Mouse (Mus musculus): ENCODE measurements around the gene Acox1. TPM values are rescaled to one million over a fixed set of nuclear protein-coding genes. Genes with fewer than 3 reads are reported as not detected.

Gene Acox1
- polyA plus RNA-seq, 1 experiment from 2014 or later = 29.0 TPM

GRCm38 (mm10) chr11:116129091-116129790, 69.6 kb downstream of the Acox1 start:
- Histone ChIP-seq H3K36me3 (peaks cover 56% of the 10 kb centered on the region), H3K4me3 (no peak overlapping the region), H3K4me2 (peak overlapping the region; percentile 79), H3K9me3 (no peaks in the 10 kb centered on the region), H3K27ac (replicated peaks) (no peak overlapping the region; the same call in 1 of the 2 replicates), H3K27me3 (replicated peaks) (no peaks in the 10 kb centered on the region), H3K4me1 (peaks cover 38% of the 10 kb centered on the region), H3K9ac (peak overlapping the region; percentile 90)
- WGBS = 80% methylated on average over 9 of the region's 9 CpGs
- no peak for ATAC-seq (ENCODE audit: extremely low read depth, insufficient number of reproducible peaks, low FRiP score, low TSS enrichment)

- no peak for ATAC-seq (ENCODE audit: extremely low read depth, insufficient number of reproducible peaks, low FRiP score, low TSS enrichment)
- peak overlapping the region; percentile 65 for H3K9ac ChIP-seq
- 82% methylated on average over 9 of the region's 9 CpGs for WGBS
- peak overlapping the region; percentile 49; the same call in 1 of the 2 replicates for H3K4me2 ChIP-seq
- no peak overlapping the region for H3K4me3 ChIP-seq
- peak overlapping the region; percentile 73 for H3K27ac ChIP-seq (replicated peaks)
- H3K27me3 ChIP-seq (replicated peaks) = no peaks in the 10 kb centered on the region
- peaks cover 55% of the 10 kb centered on the region for H3K36me3 ChIP-seq
- peaks cover 38% of the 10 kb centered on the region for H3K4me1 ChIP-seq
- no peaks in the 10 kb centered on the region for H3K9me3 ChIP-seq
Measured at GRCm38 (mm10) chr11:116127986-116128385, 70.9 kb downstream of the Acox1 start.

- Histone ChIP-seq H3K27ac (replicated peaks) (peak within 1 kb of the TSS; percentile 73), H3K4me3 (peak within 1 kb of the TSS; percentile 17; the same call in 1 of the 2 replicates), H3K27me3 (replicated peaks) (no peaks in the 10 kb centered on the region), H3K4me1 (peaks cover 38% of the 10 kb centered on the region), H3K9me3 (no peaks in the 10 kb centered on the region), H3K4me2 (peak within 1 kb of the TSS; percentile 49), H3K9ac (peak within 1 kb of the TSS; percentile 65), H3K36me3 (peaks cover 55% of the 10 kb centered on the region)
- ATAC-seq (ENCODE audit: extremely low read depth, insufficient number of reproducible peaks, low FRiP score, low TSS enrichment) = peak; percentile 55
- WGBS = 29% methylated on average over 23 of the region's 23 CpGs
Measured at GRCm38 (mm10) chr11:116127156-116127980, 71.5 kb downstream of the Acox1 start, which contains the start of gene Trim47. Gene Trim47 (minus strand): TSS chr11:116127210.

GRCm38 (mm10) chr11:116126261-116126660, 72.6 kb downstream of the Acox1 start:
- ATAC-seq (ENCODE audit: extremely low read depth, insufficient number of reproducible peaks, low FRiP score, low TSS enrichment) = no peak
- Histone ChIP-seq H3K27me3 (replicated peaks) (no peaks in the 10 kb centered on the region), H3K4me2 (no peak overlapping the region), H3K4me3 (no peak overlapping the region), H3K27ac (replicated peaks) (no peak overlapping the region), H3K9ac (no peak overlapping the region), H3K4me1 (peaks cover 31% of the 10 kb centered on the region), H3K36me3 (peaks cover 52% of the 10 kb centered on the region), H3K9me3 (no peaks in the 10 kb centered on the region)
- WGBS = 93% methylated on average over 15 of the region's 15 CpGs

Other genes with a start within 250 kb of the Acox1 start
- 0.99 and 1.1 TPM in 2 replicates for gene Itgb4, start 224.3 kb downstream of the Acox1 start, polyA plus RNA-seq (2015; fragmentation: Nextera tagmentation; extraction: Ambion mirVana)
- 150 and 178 TPM in 2 replicates for gene Galk1, start 186.3 kb downstream of the Acox1 start, polyA plus RNA-seq (2015; fragmentation: Nextera tagmentation; extraction: Ambion mirVana)
- gene H3f3b, start 171.1 kb downstream of the Acox1 start, polyA plus RNA-seq (2015; fragmentation: Nextera tagmentation; extraction: Ambion mirVana) = 647 and 691 TPM in 2 replicates
- gene Unk, start 168.7 kb downstream of the Acox1 start, polyA plus RNA-seq (2015; fragmentation: Nextera tagmentation; extraction: Ambion mirVana) = 22.8 and 23.9 TPM in 2 replicates
- gene Unc13d, start 121.1 kb downstream of the Acox1 start, polyA plus RNA-seq (2015; fragmentation: Nextera tagmentation; extraction: Ambion mirVana) = 1.5 and 2.3 TPM in 2 replicates
- gene Wbp2, start 112.0 kb downstream of the Acox1 start, polyA plus RNA-seq (2015; fragmentation: Nextera tagmentation; extraction: Ambion mirVana) = 134 and 138 TPM in 2 replicates
- 46.1 and 51.1 TPM in 2 replicates for gene Trim47, start 71.8 kb downstream of the Acox1 start, polyA plus RNA-seq (2015; fragmentation: Nextera tagmentation; extraction: Ambion mirVana)
- 4.2 and 4.3 TPM in 2 replicates for gene Trim65, start 67.9 kb downstream of the Acox1 start, polyA plus RNA-seq (2015; fragmentation: Nextera tagmentation; extraction: Ambion mirVana)
- 82.4 and 92.2 TPM in 2 replicates for gene Mrpl38, start 60.2 kb downstream of the Acox1 start, polyA plus RNA-seq (2015; fragmentation: Nextera tagmentation; extraction: Ambion mirVana)
- gene Fbf1, start 30.9 kb downstream of the Acox1 start, polyA plus RNA-seq (2015; fragmentation: Nextera tagmentation; extraction: Ambion mirVana) = 22.8 and 24.4 TPM in 2 replicates
- 82.1 and 88.7 TPM in 2 replicates for gene Ten1, start 190 bp downstream of the Acox1 start, polyA plus RNA-seq (2015; fragmentation: Nextera tagmentation; extraction: Ambion mirVana)
- 0.42 and 0.48 TPM in 2 replicates for gene Evpl, start 39.0 kb upstream of the Acox1 start, polyA plus RNA-seq (2015; fragmentation: Nextera tagmentation; extraction: Ambion mirVana)
- 63.6 and 64.6 TPM in 2 replicates for gene Srp68, start 75.2 kb upstream of the Acox1 start, polyA plus RNA-seq (2015; fragmentation: Nextera tagmentation; extraction: Ambion mirVana)
- not detected in 2 replicates for gene Galr2, start 81.9 kb upstream of the Acox1 start, polyA plus RNA-seq (2015; fragmentation: Nextera tagmentation; extraction: Ambion mirVana)
- gene Exoc7, start 108.2 kb upstream of the Acox1 start, polyA plus RNA-seq (2015; fragmentation: Nextera tagmentation; extraction: Ambion mirVana) = 45.0 and 46.0 TPM in 2 replicates
- 0.09 and 0.14 TPM in 2 replicates for gene Foxj1, start 136.4 kb upstream of the Acox1 start, polyA plus RNA-seq (2015; fragmentation: Nextera tagmentation; extraction: Ambion mirVana)
- 4.0 and 6.1 TPM in 2 replicates for gene Rnf157, start 214.0 kb upstream of the Acox1 start, polyA plus RNA-seq (2015; fragmentation: Nextera tagmentation; extraction: Ambion mirVana)
- gene Ubald2, start 235.0 kb upstream of the Acox1 start, polyA plus RNA-seq (2015; fragmentation: Nextera tagmentation; extraction: Ambion mirVana) = 31.0 and 32.3 TPM in 2 replicates

All from heart, embryonic 13.5 days (tissue).